Mouse (Mus musculus): Measurements from ENCODE around the gene Fgf6. TPM values are rescaled to one million over a fixed set of nuclear protein-coding genes. Genes with fewer than 3 reads are reported as not detected.

Gene Fgf6
- polyA plus RNA-seq, 1 experiment from 2014 or later, result 1.5 TPM

Other genes with a start within 250 kb of the Fgf6 start
- 178 and 186 TPM in 2 replicates for gene Ndufa9, start 166.4 kb upstream of the Fgf6 start, polyA plus RNA-seq (2015; fragmentation: Nextera tagmentation; extraction: Ambion mirVana)
- gene Akap3, start 162.5 kb upstream of the Fgf6 start, polyA plus RNA-seq (2015; fragmentation: Nextera tagmentation; extraction: Ambion mirVana), result not detected in 2 replicates
- not detected in 2 replicates for gene Dyrk4, start 93.7 kb upstream of the Fgf6 start, polyA plus RNA-seq (2015; fragmentation: Nextera tagmentation; extraction: Ambion mirVana)
- gene Rad51ap1, start 76.0 kb upstream of the Fgf6 start, polyA plus RNA-seq (2015; fragmentation: Nextera tagmentation; extraction: Ambion mirVana), result 44.0 and 47.4 TPM in 2 replicates
- gene D6Wsu163e, start 75.6 kb upstream of the Fgf6 start, polyA plus RNA-seq (2015; fragmentation: Nextera tagmentation; extraction: Ambion mirVana), result 18.5 and 19.6 TPM in 2 replicates
- gene Fgf23, start 57.3 kb downstream of the Fgf6 start, polyA plus RNA-seq (2015; fragmentation: Nextera tagmentation; extraction: Ambion mirVana), result 0.12 TPM in 1 of 2 replicates, not detected in the other
- 2.2 and 2.6 TPM in 2 replicates for gene Tigar, start 94.0 kb downstream of the Fgf6 start, polyA plus RNA-seq (2015; fragmentation: Nextera tagmentation; extraction: Ambion mirVana)
- gene Ccnd2, start 136.6 kb downstream of the Fgf6 start, polyA plus RNA-seq (2015; fragmentation: Nextera tagmentation; extraction: Ambion mirVana), result 1,131 and 1,164 TPM in 2 replicates